Mouse (Mus musculus): ENCODE results near the gene Parvg.

DNA sequence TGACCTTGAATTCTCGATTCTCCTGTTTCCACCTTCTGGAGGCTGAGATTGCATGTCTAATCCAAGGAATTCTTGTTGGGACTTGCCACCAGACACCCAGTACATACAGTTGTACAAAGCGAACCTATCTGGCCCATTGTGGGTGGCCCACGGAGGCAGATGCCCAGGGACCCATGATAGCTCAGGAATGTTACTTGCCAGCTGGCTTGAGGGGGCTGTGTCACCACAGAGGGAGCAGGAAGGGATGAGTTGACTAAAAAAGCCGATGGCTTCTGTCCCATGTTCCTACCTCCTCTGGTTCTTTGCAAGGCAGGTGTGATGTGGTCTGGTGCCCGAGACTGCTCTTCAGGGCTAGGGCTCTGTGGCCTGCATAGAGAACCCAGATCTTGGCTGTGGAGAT is 32.7 kb upstream of the Parvg start:
- TF ChIP-seq TAL1 (conservative IDR thresholded peaks at IDR 0.05; ENCODE audit: low read depth, low read length) (no peak), GATA1 (IDR thresholded peaks at IDR 0.05; ENCODE audit: borderline replicate concordance, low read length) (no peak), CTCF (IDR thresholded peaks at IDR 0.05; ENCODE audit: low read depth, low read length) (no peak)
